In the genomic region with DNA sequence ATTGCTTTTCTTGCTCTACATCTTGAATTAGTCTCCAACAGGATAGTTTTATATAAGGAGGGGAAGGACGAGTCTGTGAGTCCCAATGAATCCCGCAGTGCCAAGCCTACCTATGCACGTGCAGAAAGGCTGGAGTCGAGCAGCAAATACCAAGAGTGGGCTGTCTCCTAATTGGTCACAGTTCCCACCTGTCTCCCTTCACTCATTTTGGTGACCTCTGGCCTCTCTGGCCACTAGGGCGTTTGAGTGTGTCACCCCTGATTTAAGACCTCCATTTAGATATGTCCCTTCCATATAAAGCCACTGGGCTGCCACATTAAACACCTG, we compare ENCODE assay signal across 9 mouse cellular contexts.
DNase-seq lines count a peak whose midpoint lies in the region; ATAC-seq and TF ChIP-seq lines count a peak whose summit lies in the region.
"Had no signal": no experiment of that assay in that cellular context is flagged by ENCODE, and none has a peak within 500 bp of the region (broad histone marks: within the 10 kb centered on the region; RNA-seq: fewer than 3 reads in every experiment).

No protein-coding gene starts in this region.

- 81% methylated on average over 5 of the region's 5 CpGs for WGBS in heart, adult 2 months
- WGBS in liver, embryonic 11.5 days: 68% methylated on average over 5 of the region's 5 CpGs
- WGBS in liver, embryonic 12.5 days (ENCODE audit: insufficient replicate concordance): 62% methylated on average over 5 of the region's 5 CpGs
- WGBS in embryonic facial prominence, embryonic 12.5 days: 26% methylated on average over 5 of the region's 5 CpGs
- WGBS in limb, embryonic 11.5 days: 12% methylated on average over 5 of the region's 5 CpGs

- no peaks in the 10 kb centered on the region for H3K9me3 ChIP-seq in liver, embryonic 11.5 days (ENCODE audit: control insufficient read depth, low read length)
- no peaks in the 10 kb centered on the region for H3K9me3 ChIP-seq in liver, embryonic 12.5 days (replicated peaks)
- H3K9me3 ChIP-seq in embryonic facial prominence, embryonic 12.5 days: 0 out of 2 replicates have a peak, but pooled peaks cover 9% of the 10 kb centered on the region
- H3K9me3 ChIP-seq in limb, embryonic 11.5 days (ENCODE audit: control insufficient read depth, low read length): no peaks in the 10 kb centered on the region
- H3K9me3 ChIP-seq: hindbrain, embryonic 15.5 days had no signal

- intact Hi-C loops in heart, adult 2 months (cut with DNase I): loop anchor here (2.0 to 5.0 kb wide), 2 partner anchors 14 to 36 kb away; no protein-coding TSS in a partner anchor
- intact Hi-C loops in left cerebral cortex, postnatal 4 days (cut with DNase I): no loop called here

- ATAC-seq in liver, embryonic 11.5 days (replicated peaks; ENCODE audit: low FRiP score): no peak
- no peak for ATAC-seq in liver, embryonic 12.5 days
- ATAC-seq in embryonic facial prominence, embryonic 12.5 days (ENCODE audit: insufficient number of reproducible peaks, insufficient read depth, low FRiP score, low TSS enrichment): no peak
- ATAC-seq in limb, embryonic 11.5 days (ENCODE audit: insufficient number of reproducible peaks, low FRiP score, low TSS enrichment, low read depth): no peak

- H3K4me1 ChIP-seq in heart, adult 2 months (ENCODE audit: control insufficient read depth, insufficient read depth, low read length): peaks cover 5% of the 10 kb centered on the region
- H3K4me1 ChIP-seq in liver, embryonic 11.5 days (replicated peaks; ENCODE audit: control insufficient read depth, insufficient read depth, low read length): peaks cover 8% of the 10 kb centered on the region
- 0 out of 2 replicates have a peak, but pooled peaks cover 7% of the 10 kb centered on the region for H3K4me1 ChIP-seq in liver, embryonic 12.5 days
- peaks cover 36% of the 10 kb centered on the region for H3K4me1 ChIP-seq in embryonic facial prominence, embryonic 12.5 days
- peaks cover 31% of the 10 kb centered on the region for H3K4me1 ChIP-seq in limb, embryonic 11.5 days (ENCODE audit: control insufficient read depth, insufficient read depth, low read length)

- no peaks in the 10 kb centered on the region for H3K27me3 ChIP-seq in heart, adult 2 months (ENCODE audit: control insufficient read depth, insufficient read depth, low read length)
- no peaks in the 10 kb centered on the region; the same call in 1 of the 2 replicates for H3K27me3 ChIP-seq in liver, embryonic 11.5 days (replicated peaks; ENCODE audit: control insufficient read depth, insufficient read depth, low read length)
- no peaks in the 10 kb centered on the region; the same call in 1 of the 2 replicates for H3K27me3 ChIP-seq in liver, embryonic 12.5 days (replicated peaks)
- no peaks in the 10 kb centered on the region for H3K27me3 ChIP-seq in embryonic facial prominence, embryonic 12.5 days
- no peaks in the 10 kb centered on the region for H3K27me3 ChIP-seq in limb, embryonic 11.5 days (ENCODE audit: control insufficient read depth, insufficient read depth, low read length)
- H3K27me3 ChIP-seq: hindbrain, embryonic 15.5 days had no signal

- no peak overlapping the region for H3K9ac ChIP-seq in heart, adult 2 months (ENCODE audit: low read depth, low read length)
- H3K9ac ChIP-seq in liver, embryonic 11.5 days (ENCODE audit: low read depth, low read length): no peak overlapping the region
- H3K9ac ChIP-seq in liver, embryonic 12.5 days: no peak overlapping the region
- no peak overlapping the region for H3K9ac ChIP-seq in embryonic facial prominence, embryonic 12.5 days
- no peak overlapping the region for H3K9ac ChIP-seq in limb, embryonic 11.5 days (ENCODE audit: low read length)
- H3K9ac ChIP-seq: hindbrain, embryonic 15.5 days had no signal

- peak overlapping the region; percentile 64 for H3K27ac ChIP-seq in heart, adult 2 months
- H3K27ac ChIP-seq in liver, embryonic 11.5 days (ENCODE audit: low read depth, low read length): no peak overlapping the region
- no peak overlapping the region for H3K27ac ChIP-seq in liver, embryonic 12.5 days
- H3K27ac ChIP-seq in embryonic facial prominence, embryonic 12.5 days: peak overlapping the region; percentile 90
- H3K27ac ChIP-seq in limb, embryonic 11.5 days (replicated peaks; ENCODE audit: low read depth, low read length): peak overlapping the region; percentile 88; the same call in 1 of the 2 replicates

- no peak overlapping the region for H3K4me2 ChIP-seq in liver, embryonic 11.5 days
- no peak overlapping the region for H3K4me2 ChIP-seq in liver, embryonic 12.5 days
- H3K4me2 ChIP-seq in embryonic facial prominence, embryonic 12.5 days (replicated peaks): no peak overlapping the region
- no peak overlapping the region for H3K4me2 ChIP-seq in limb, embryonic 11.5 days (ENCODE audit: low read depth, severe bottlenecking)
- H3K4me2 ChIP-seq: hindbrain, embryonic 15.5 days had no signal

- H3K79me2 ChIP-seq in heart, adult 2 months (replicated peaks; ENCODE audit: control insufficient read depth, insufficient read depth, low read length): no peaks in the 10 kb centered on the region

- H3K36me3 ChIP-seq in heart, adult 2 months (ENCODE audit: control insufficient read depth, insufficient read depth, low read length): 0 out of 2 replicates have a peak, but pooled peaks cover 1% of the 10 kb centered on the region
- no peaks in the 10 kb centered on the region for H3K36me3 ChIP-seq in liver, embryonic 11.5 days (ENCODE audit: control insufficient read depth, insufficient read depth, low read length)
- H3K36me3 ChIP-seq in liver, embryonic 12.5 days: no peaks in the 10 kb centered on the region
- no peaks in the 10 kb centered on the region for H3K36me3 ChIP-seq in embryonic facial prominence, embryonic 12.5 days
- H3K36me3 ChIP-seq in limb, embryonic 11.5 days (ENCODE audit: control insufficient read depth, insufficient read depth, low read length): no peaks in the 10 kb centered on the region
- H3K36me3 ChIP-seq: hindbrain, embryonic 15.5 days had no signal

- no peak for TF ChIP-seq EP300 in heart, adult 2 months (IDR thresholded peaks at IDR 0.05; ENCODE audit: insufficient read depth, low read depth, low read length)

- DNase-seq in heart, adult 2 months: peak in 1 of 2 experiments; percentile 22
- no peak for DNase-seq in heart, postnatal 4 days
- DNase-seq in liver, embryonic 11.5 days (ENCODE audit: low spot score): peak; percentile 26
- DNase-seq in limb, embryonic 11.5 days (ENCODE audit: low spot score): no peak
- DNase-seq in ovary, postnatal 14 days (ENCODE audit: low spot score): no peak
- DNase-seq in left cerebral cortex, postnatal 4 days: no peak

- TF ChIP-seq CTCF in heart, adult 2 months (IDR thresholded peaks at IDR 0.05): no peak

- TF ChIP-seq POLR2A in heart, adult 2 months (IDR thresholded peaks at IDR 0.05; ENCODE audit: insufficient read depth, low read depth, low read length): no peak

- H3K4me3 ChIP-seq in heart, adult 2 months: no peak overlapping the region
- no peak overlapping the region for H3K4me3 ChIP-seq in liver, embryonic 11.5 days (ENCODE audit: low read depth, low read length)
- no peak overlapping the region for H3K4me3 ChIP-seq in liver, embryonic 12.5 days
- H3K4me3 ChIP-seq in embryonic facial prominence, embryonic 12.5 days: no peak overlapping the region
- H3K4me3 ChIP-seq in limb, embryonic 11.5 days (ENCODE audit: low read depth, low read length): no peak overlapping the region
- H3K4me3 ChIP-seq: hindbrain, embryonic 15.5 days had no signal

Comparison
In these comparisons a context has a peak if more than half of its experiments do, and no peak if none do; other contexts are left out.
1. H3K27ac ChIP-seq: peak in heart, adult 2 months (single experiment), embryonic facial prominence, embryonic 12.5 days (single experiment) and limb, embryonic 11.5 days (single experiment); none in liver, embryonic 11.5 days (single experiment) and liver, embryonic 12.5 days (single experiment).